Mouse (Mus musculus): ENCODE results near the gene Cln5. TPM values are rescaled to one million over a fixed set of nuclear protein-coding genes. Genes with fewer than 3 reads are reported as not detected.

Cln5 gene
- polyA plus RNA-seq, 1 experiment, result 15.9 TPM

DNA sequence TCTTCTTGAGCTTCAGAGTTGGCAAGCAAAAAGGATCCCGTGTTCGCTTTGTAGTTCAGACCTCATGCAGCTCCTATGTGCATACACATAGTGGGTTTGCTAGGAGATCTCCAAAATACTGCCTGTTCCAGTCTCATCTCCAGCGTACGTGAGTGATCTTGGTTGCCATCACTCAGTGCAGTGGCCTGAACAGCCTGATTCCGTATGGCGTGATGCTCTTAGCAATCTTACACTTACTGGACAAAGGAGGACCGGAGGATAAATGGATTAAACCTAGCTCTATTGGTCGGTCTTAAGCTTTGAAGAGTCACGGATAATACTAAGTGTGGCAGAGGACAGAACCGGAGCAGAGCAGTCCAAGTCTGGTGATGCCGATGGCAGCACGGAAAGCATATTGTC is 552 bp upstream of the Cln5 start:
- peak overlapping the region; percentile 71 for H3K4me3 ChIP-seq (ENCODE audit: low read depth, low read length)
- 12% methylated on average over 12 of the region's 12 CpGs for WGBS
- peaks cover 5% of the 10 kb centered on the region for H3K4me1 ChIP-seq (ENCODE audit: control insufficient read depth, insufficient read depth, insufficient read length, low read length)
- peaks cover 15% of the 10 kb centered on the region; the same call in 1 of the 2 replicates for H3K36me3 ChIP-seq (ENCODE audit: control insufficient read depth, insufficient read depth, low read length)
- no peaks in the 10 kb centered on the region for H3K27me3 ChIP-seq (ENCODE audit: control insufficient read depth, insufficient read depth, low read length)
- TF ChIP-seq CTCF (IDR thresholded peaks at IDR 0.05; ENCODE audit: extremely low read depth, insufficient read length, insufficient replicate concordance, low read depth, low read length) (no peak), POLR2A (IDR thresholded peaks at IDR 0.05; ENCODE audit: low read depth, low read length) (no peak)
- H3K27ac ChIP-seq (ENCODE audit: insufficient read depth, low read depth, low read length), result peak overlapping the region; percentile 89

DNA sequence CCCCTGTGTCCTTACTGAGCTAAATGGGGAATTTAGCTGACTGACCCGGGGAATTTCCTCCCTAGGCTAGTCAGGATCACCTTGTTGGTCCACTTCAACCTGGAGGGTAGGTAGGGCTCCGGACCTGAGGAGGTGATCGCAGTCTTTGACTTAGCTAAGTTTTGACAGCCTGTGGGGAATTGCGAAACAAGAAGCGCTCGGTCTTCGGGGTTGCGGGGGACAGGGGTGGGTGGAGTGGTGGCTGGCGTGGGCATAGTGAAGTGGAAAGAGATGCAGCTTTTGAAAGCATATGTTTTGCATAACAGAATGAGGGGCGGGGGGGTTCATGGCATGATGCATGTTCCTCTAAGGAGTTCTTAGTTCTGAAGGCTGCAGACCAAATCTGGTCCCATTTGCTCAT is 774 bp downstream of the Cln5 start:
- Histone ChIP-seq H3K4me1 (ENCODE audit: control insufficient read depth, insufficient read depth, insufficient read length, low read length) (0 out of 2 replicates have a peak, but pooled peaks cover 3% of the 10 kb centered on the region), H3K36me3 (ENCODE audit: control insufficient read depth, insufficient read depth, low read length) (peaks cover 20% of the 10 kb centered on the region; the same call in 1 of the 2 replicates), H3K27me3 (ENCODE audit: control insufficient read depth, insufficient read depth, low read length) (no peaks in the 10 kb centered on the region), H3K27ac (ENCODE audit: insufficient read depth, low read depth, low read length) (peak overlapping the region; percentile 72), H3K4me3 (ENCODE audit: low read depth, low read length) (peak overlapping the region; percentile 71)
- TF ChIP-seq POLR2A (IDR thresholded peaks at IDR 0.05; ENCODE audit: low read depth, low read length) (no peak), CTCF (IDR thresholded peaks at IDR 0.05; ENCODE audit: extremely low read depth, insufficient read length, insufficient replicate concordance, low read depth, low read length) (no peak)
- 1% methylated on average over 10 of the region's 10 CpGs for WGBS

DNA sequence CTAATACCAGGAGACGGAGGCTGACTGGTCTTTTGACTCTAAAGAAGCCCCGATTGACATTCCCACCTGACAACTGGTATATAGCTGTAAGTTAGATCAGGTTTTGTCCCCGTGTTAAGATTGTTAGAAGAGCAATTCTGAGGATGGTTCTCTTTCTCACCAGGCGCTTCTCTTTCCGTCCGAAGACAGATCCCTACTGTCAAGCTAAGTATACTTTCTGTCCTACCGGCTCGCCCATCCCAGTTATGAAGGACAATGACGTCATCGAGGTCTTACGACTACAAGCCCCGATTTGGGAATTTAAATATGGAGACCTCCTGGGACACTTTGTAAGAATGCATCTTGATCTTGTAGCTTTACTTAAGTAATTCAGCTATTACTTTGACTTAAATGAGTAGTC is 1.5 kb downstream of the Cln5 start:
- TF ChIP-seq CTCF (IDR thresholded peaks at IDR 0.05; ENCODE audit: extremely low read depth, insufficient read length, insufficient replicate concordance, low read depth, low read length) (no peak), POLR2A (IDR thresholded peaks at IDR 0.05; ENCODE audit: low read depth, low read length) (no peak)
- H3K4me1 ChIP-seq (ENCODE audit: control insufficient read depth, insufficient read depth, insufficient read length, low read length), result 0 out of 2 replicates have a peak, but pooled peaks cover 3% of the 10 kb centered on the region
- H3K27me3 ChIP-seq (ENCODE audit: control insufficient read depth, insufficient read depth, low read length), result no peaks in the 10 kb centered on the region
- no peak overlapping the region for H3K27ac ChIP-seq (ENCODE audit: insufficient read depth, low read depth, low read length)
- peaks cover 22% of the 10 kb centered on the region; the same call in 1 of the 2 replicates for H3K36me3 ChIP-seq (ENCODE audit: control insufficient read depth, insufficient read depth, low read length)
- H3K4me3 ChIP-seq (ENCODE audit: low read depth, low read length), result no peak overlapping the region
- WGBS, result 88% methylated on average over 12 of the region's 12 CpGs

GRCm38 (mm10) chr14:103072731-103073130 is 2.7 kb downstream of the Cln5 start:
- H3K27ac ChIP-seq (ENCODE audit: insufficient read depth, low read depth, low read length), result no peak overlapping the region
- H3K4me3 ChIP-seq (ENCODE audit: low read depth, low read length), result no peak overlapping the region
- no peak for TF ChIP-seq CTCF (IDR thresholded peaks at IDR 0.05; ENCODE audit: extremely low read depth, insufficient read length, insufficient replicate concordance, low read depth, low read length)
- TF ChIP-seq POLR2A (IDR thresholded peaks at IDR 0.05; ENCODE audit: low read depth, low read length), result no peak
- H3K27me3 ChIP-seq (ENCODE audit: control insufficient read depth, insufficient read depth, low read length), result no peaks in the 10 kb centered on the region
- H3K36me3 ChIP-seq (ENCODE audit: control insufficient read depth, insufficient read depth, low read length), result peaks cover 25% of the 10 kb centered on the region
- 87% methylated on average over 4 of the region's 4 CpGs for WGBS
- H3K4me1 ChIP-seq (ENCODE audit: control insufficient read depth, insufficient read depth, insufficient read length, low read length), result 0 out of 2 replicates have a peak, but pooled peaks cover 3% of the 10 kb centered on the region

GRCm38 (mm10) chr14:103073825-103074224 is 3.8 kb downstream of the Cln5 start:
- TF ChIP-seq POLR2A (IDR thresholded peaks at IDR 0.05; ENCODE audit: low read depth, low read length) (no peak), CTCF (IDR thresholded peaks at IDR 0.05; ENCODE audit: extremely low read depth, insufficient read length, insufficient replicate concordance, low read depth, low read length) (no peak)
- no peak overlapping the region for H3K27ac ChIP-seq (ENCODE audit: insufficient read depth, low read depth, low read length)
- no peaks in the 10 kb centered on the region for H3K27me3 ChIP-seq (ENCODE audit: control insufficient read depth, insufficient read depth, low read length)
- H3K4me1 ChIP-seq (ENCODE audit: control insufficient read depth, insufficient read depth, insufficient read length, low read length), result peaks cover 3% of the 10 kb centered on the region; the same call in 1 of the 2 replicates
- H3K4me3 ChIP-seq (ENCODE audit: low read depth, low read length), result no peak overlapping the region
- H3K36me3 ChIP-seq (ENCODE audit: control insufficient read depth, insufficient read depth, low read length), result peaks cover 32% of the 10 kb centered on the region
- WGBS, result 96% methylated on average over 8 of the region's 8 CpGs

DNA sequence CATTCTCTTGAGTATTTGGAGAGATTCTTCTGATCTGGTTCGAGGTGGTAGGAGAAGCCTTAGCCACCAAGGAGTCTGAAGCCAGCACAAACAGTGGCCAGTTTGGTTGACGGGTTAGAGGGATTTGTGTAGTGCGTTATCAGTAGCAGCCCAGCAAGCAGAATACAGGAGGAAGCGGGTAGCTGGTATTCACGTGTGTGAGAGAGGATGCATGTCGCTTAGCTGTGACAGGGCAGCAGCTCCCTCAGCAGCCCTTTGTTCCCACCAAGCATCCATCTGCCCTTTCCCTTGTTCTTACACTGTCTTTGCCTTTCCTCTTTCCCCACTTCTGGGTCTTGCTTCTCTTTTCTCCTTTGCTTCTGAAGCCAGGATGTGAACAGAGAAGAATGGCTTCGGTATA is 5.2 kb downstream of the Cln5 start:
- Histone ChIP-seq H3K27me3 (ENCODE audit: control insufficient read depth, insufficient read depth, low read length) (no peaks in the 10 kb centered on the region), H3K27ac (ENCODE audit: insufficient read depth, low read depth, low read length) (no peak overlapping the region), H3K4me1 (ENCODE audit: control insufficient read depth, insufficient read depth, insufficient read length, low read length) (no peaks in the 10 kb centered on the region; the same call in 1 of the 2 replicates), H3K4me3 (ENCODE audit: low read depth, low read length) (no peak overlapping the region), H3K36me3 (ENCODE audit: control insufficient read depth, insufficient read depth, low read length) (peaks cover 33% of the 10 kb centered on the region)
- TF ChIP-seq CTCF (IDR thresholded peaks at IDR 0.05; ENCODE audit: extremely low read depth, insufficient read length, insufficient replicate concordance, low read depth, low read length) (no peak), POLR2A (IDR thresholded peaks at IDR 0.05; ENCODE audit: low read depth, low read length) (no peak)
- 92% methylated on average over 7 of the region's 7 CpGs for WGBS

DNA sequence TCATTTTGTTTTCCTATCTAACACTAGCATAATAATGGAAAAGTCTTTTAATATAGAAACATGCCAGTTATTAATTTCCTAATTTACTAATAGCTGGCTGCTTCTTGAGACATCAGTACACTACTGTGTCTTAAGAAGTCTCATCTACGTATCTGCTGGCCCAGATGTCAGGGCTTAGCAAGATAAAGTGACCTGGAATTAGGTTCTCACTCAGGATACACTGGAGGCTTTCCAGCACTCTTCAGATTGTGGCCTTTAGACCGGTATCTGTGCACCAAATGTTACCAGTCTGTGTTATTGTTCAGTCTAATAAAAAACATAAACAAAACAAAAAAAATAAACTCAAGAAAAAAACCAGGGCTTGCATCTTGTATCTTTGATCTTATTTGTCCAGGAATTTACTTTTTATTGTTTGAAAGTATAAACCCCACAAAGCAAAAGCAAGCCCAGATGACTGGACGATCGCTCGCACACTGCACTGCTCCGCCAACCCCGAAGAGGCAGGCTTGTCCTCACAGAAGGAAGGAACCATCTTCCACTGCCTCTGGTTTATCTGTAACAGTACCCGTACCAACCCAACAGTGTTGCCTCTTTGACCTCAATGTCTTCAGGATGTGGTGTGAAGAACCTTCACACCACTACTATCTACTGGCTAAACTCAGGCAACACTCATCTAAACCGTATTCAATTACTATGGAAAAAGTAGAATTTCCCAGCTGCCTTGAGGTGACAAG is 7.4 kb downstream of the Cln5 start:
- 82% methylated on average over 9 of the region's 9 CpGs for WGBS
- no peaks in the 10 kb centered on the region; the same call in 1 of the 2 replicates for H3K4me1 ChIP-seq (ENCODE audit: control insufficient read depth, insufficient read depth, insufficient read length, low read length)
- TF ChIP-seq POLR2A (IDR thresholded peaks at IDR 0.05; ENCODE audit: low read depth, low read length) (no peak), CTCF (IDR thresholded peaks at IDR 0.05; ENCODE audit: extremely low read depth, insufficient read length, insufficient replicate concordance, low read depth, low read length) (no peak)
- H3K4me3 ChIP-seq (ENCODE audit: low read depth, low read length), result no peak overlapping the region
- H3K36me3 ChIP-seq (ENCODE audit: control insufficient read depth, insufficient read depth, low read length), result peaks cover 35% of the 10 kb centered on the region
- no peaks in the 10 kb centered on the region for H3K27me3 ChIP-seq (ENCODE audit: control insufficient read depth, insufficient read depth, low read length)
- H3K27ac ChIP-seq (ENCODE audit: insufficient read depth, low read depth, low read length), result no peak overlapping the region
